Mouse (Mus musculus): Measurements from ENCODE around the gene Abcc8. TPM values are rescaled to one million over a fixed set of nuclear protein-coding genes. Genes with fewer than 3 reads are reported as not detected.

Abcc8 gene
- polyA plus RNA-seq, 1 experiment, result 57.1 TPM

DNA sequence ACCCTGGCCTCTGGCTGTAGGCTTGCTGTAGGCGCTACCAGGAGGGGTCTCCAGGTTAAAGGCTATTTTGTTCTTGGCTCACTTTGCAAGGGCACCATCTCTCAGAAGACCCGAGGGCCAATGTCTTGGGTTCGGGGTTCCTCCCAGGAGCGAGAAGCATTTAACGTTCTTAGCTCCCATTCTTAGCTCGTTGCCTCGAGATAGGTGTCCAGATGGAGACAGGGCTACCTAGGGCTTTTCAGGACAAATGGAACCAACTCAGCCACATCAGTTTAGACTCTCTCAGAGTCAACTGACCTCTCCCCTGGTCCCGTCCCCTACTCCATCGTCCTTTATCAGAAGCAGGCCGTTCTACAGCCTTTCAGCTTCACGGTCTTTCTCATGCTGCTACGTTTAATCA is 47.6 kb downstream of the Abcc8 start:
- Histone ChIP-seq H3K27ac (ENCODE audit: insufficient read depth, low read length) (peak overlapping the region; percentile 98), H3K27me3 (ENCODE audit: control insufficient read depth, insufficient read depth, low read length) (no peaks in the 10 kb centered on the region), H3K4me3 (replicated peaks; ENCODE audit: insufficient read depth, low read depth, low read length) (no peak overlapping the region), H3K4me1 (ENCODE audit: control insufficient read depth, insufficient read depth, low read length) (peaks cover 48% of the 10 kb centered on the region)
- WGBS, result 50% methylated on average over 12 of the region's 12 CpGs
- TF ChIP-seq POLR2A (IDR thresholded peaks at IDR 0.05; ENCODE audit: borderline replicate concordance, insufficient read depth, low read length) (no peak), CTCF (IDR thresholded peaks at IDR 0.05; ENCODE audit: borderline replicate concordance, insufficient read depth, low read depth, low read length) (no peak)
- peak in 1 of 2 experiments; percentile 56 for DNase-seq

DNA sequence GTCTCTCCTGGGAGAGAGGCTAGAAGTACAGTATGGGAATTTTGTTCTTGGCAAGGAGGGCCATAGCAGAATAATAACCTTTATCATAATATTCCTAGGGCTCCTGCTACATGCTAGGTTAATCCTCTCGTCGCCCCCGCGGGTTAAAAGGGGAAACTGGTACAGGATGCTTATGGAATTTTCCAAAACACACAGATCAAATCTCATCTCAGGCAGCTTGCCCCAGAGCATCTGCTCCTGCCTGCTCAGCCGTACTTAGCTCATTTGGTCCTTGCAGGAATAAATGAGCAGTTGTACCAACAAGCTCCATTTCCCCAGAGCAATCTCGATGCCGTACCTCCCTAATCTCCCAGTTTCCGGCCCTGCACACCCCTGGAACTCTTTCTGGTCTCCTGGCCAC is 48.0 kb downstream of the Abcc8 start:
- peaks cover 51% of the 10 kb centered on the region for H3K4me1 ChIP-seq (ENCODE audit: control insufficient read depth, insufficient read depth, low read length)
- DNase-seq, result peak; percentile 82 to 88
- TF ChIP-seq CTCF (IDR thresholded peaks at IDR 0.05; ENCODE audit: borderline replicate concordance, insufficient read depth, low read depth, low read length) (no peak), POLR2A (IDR thresholded peaks at IDR 0.05; ENCODE audit: borderline replicate concordance, insufficient read depth, low read length) (peak; percentile 49; the same call in 1 of the 2 replicates)
- H3K27me3 ChIP-seq (ENCODE audit: control insufficient read depth, insufficient read depth, low read length), result no peaks in the 10 kb centered on the region
- no peak overlapping the region for H3K4me3 ChIP-seq (replicated peaks; ENCODE audit: insufficient read depth, low read depth, low read length)
- WGBS, result 6% methylated on average over 8 of the region's 8 CpGs
- H3K27ac ChIP-seq (ENCODE audit: insufficient read depth, low read length), result peak overlapping the region; percentile 98

DNA sequence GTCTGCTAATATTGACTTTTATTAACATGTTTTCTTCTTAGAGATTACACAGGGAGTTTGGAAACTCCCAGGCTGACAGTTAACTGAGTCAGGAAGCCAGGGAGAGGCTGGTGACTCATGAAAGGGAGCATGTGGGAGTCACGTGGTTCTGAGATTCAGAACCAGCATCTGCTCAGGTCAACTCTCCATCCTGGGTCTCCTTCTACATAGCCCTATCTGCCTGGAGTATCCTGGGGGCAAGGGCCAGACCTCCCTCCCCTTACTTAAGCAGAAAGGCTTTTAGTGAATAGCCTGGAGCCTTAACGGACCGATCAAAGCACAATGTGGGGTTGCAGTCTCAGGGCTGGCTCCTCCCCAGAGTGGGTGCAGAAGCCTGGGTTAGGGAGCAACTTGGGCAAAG is 48.6 kb downstream of the Abcc8 start:
- no peak overlapping the region for H3K4me3 ChIP-seq (replicated peaks; ENCODE audit: insufficient read depth, low read depth, low read length)
- H3K27ac ChIP-seq (ENCODE audit: insufficient read depth, low read length), result peak overlapping the region; percentile 98
- no peak for TF ChIP-seq POLR2A (IDR thresholded peaks at IDR 0.05; ENCODE audit: borderline replicate concordance, insufficient read depth, low read length)
- TF ChIP-seq CTCF (IDR thresholded peaks at IDR 0.05; ENCODE audit: borderline replicate concordance, insufficient read depth, low read depth, low read length), result no peak
- peaks cover 55% of the 10 kb centered on the region for H3K4me1 ChIP-seq (ENCODE audit: control insufficient read depth, insufficient read depth, low read length)
- WGBS, result 10% methylated on average over 3 of the region's 3 CpGs
- no peaks in the 10 kb centered on the region for H3K27me3 ChIP-seq (ENCODE audit: control insufficient read depth, insufficient read depth, low read length)
- peak; percentile 73 to 83 for DNase-seq

DNA sequence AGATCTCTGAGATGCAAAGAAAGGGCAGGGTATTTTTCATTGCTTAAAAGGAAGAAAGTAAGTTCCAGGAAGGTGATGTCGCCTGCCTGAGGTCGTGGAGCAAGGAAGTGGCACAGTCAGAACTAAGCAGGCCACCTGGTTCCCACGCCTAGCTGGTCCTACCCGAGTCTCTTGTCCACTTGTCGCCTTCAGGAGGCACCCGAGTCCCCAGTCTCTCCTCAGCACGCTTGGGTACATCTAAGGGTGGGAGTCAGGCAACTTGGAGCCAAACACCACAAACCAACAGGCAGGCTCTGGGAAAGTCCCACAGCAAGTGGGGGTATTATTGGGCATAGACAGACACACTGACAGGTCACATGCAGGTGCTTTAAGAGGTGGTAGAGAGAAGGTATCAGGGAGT is 49.1 kb downstream of the Abcc8 start:
- Histone ChIP-seq H3K4me3 (replicated peaks; ENCODE audit: insufficient read depth, low read depth, low read length) (no peak overlapping the region), H3K4me1 (ENCODE audit: control insufficient read depth, insufficient read depth, low read length) (peaks cover 55% of the 10 kb centered on the region), H3K27me3 (ENCODE audit: control insufficient read depth, insufficient read depth, low read length) (no peaks in the 10 kb centered on the region), H3K27ac (ENCODE audit: insufficient read depth, low read length) (peak overlapping the region; percentile 98)
- no peak for TF ChIP-seq CTCF (IDR thresholded peaks at IDR 0.05; ENCODE audit: borderline replicate concordance, insufficient read depth, low read depth, low read length)
- no peak for TF ChIP-seq POLR2A (IDR thresholded peaks at IDR 0.05; ENCODE audit: borderline replicate concordance, insufficient read depth, low read length)
- DNase-seq, result peak in 1 of 2 experiments; percentile 42
- WGBS, result 59% methylated on average over 7 of the region's 7 CpGs

DNA sequence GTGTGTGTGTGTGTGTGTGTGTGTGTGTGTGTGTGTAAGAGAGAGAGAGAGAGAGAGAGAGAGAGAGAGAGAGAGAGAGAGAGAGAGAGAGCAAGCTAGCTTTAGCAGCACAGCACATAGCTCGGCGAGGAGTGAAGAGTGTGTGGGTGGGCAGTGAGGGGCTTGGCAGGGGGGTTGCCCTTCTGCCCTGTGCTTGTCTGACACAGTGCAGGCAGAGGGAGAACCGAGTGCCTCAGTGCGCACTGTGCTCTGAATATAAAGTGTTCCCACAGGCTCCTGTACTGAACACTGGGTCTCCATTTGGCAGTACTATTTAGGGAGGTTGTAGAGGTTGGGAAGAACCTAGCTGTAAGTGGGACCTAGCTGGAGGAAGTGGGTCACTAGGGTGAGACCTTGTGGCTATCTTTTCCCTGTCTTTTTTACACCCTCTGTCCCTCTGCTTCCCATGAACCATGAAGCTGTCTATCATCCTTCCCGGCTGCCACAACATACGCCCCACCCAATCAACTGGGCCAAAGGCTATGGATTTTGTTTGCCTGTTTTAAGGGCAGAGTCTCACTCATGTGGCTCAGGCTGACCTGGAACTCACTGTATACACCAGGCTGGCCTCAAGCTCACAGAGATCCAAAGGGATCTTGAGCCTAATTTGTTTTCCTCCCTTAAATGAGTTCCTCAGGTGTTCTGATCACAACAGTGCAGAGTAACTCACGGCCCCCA is 50.2 kb downstream of the Abcc8 start:
- WGBS, result 64% methylated on average over 7 of the region's 7 CpGs
- H3K4me1 ChIP-seq (ENCODE audit: control insufficient read depth, insufficient read depth, low read length), result peaks cover 61% of the 10 kb centered on the region
- H3K4me3 ChIP-seq (replicated peaks; ENCODE audit: insufficient read depth, low read depth, low read length), result no peak overlapping the region
- TF ChIP-seq CTCF (IDR thresholded peaks at IDR 0.05; ENCODE audit: borderline replicate concordance, insufficient read depth, low read depth, low read length), result no peak
- no peak for TF ChIP-seq POLR2A (IDR thresholded peaks at IDR 0.05; ENCODE audit: borderline replicate concordance, insufficient read depth, low read length)
- H3K27me3 ChIP-seq (ENCODE audit: control insufficient read depth, insufficient read depth, low read length), result no peaks in the 10 kb centered on the region
- no peak for DNase-seq
- no peak overlapping the region for H3K27ac ChIP-seq (ENCODE audit: insufficient read depth, low read length)

DNA sequence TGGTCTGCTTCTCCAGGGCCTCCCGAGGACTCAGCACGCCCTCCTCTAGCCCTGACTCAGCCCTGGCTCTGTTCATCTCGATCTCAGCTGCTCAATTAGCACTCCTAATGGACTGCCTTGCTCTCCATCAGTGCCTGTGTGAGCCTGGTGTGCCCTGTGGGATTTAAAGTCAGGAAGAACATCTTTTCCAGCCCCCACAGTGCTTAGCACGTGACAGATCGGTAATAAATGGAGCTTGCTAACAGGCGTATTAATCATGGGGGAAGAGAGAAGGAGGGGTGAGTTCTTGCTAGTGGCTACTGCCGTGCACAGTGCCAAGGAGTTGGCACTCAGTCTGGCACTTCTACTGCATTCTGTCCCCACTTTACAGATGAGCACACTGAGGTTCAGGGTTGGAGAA is 51.6 kb downstream of the Abcc8 start:
- no peak overlapping the region for H3K4me3 ChIP-seq (replicated peaks; ENCODE audit: insufficient read depth, low read depth, low read length)
- 29% methylated on average over 7 of the region's 7 CpGs for WGBS
- DNase-seq, result no peak
- TF ChIP-seq CTCF (IDR thresholded peaks at IDR 0.05; ENCODE audit: borderline replicate concordance, insufficient read depth, low read depth, low read length) (no peak), POLR2A (IDR thresholded peaks at IDR 0.05; ENCODE audit: borderline replicate concordance, insufficient read depth, low read length) (no peak)
- H3K27ac ChIP-seq (ENCODE audit: insufficient read depth, low read length), result no peak overlapping the region
- H3K4me1 ChIP-seq (ENCODE audit: control insufficient read depth, insufficient read depth, low read length), result peaks cover 67% of the 10 kb centered on the region
- H3K27me3 ChIP-seq (ENCODE audit: control insufficient read depth, insufficient read depth, low read length), result no peaks in the 10 kb centered on the region

DNA sequence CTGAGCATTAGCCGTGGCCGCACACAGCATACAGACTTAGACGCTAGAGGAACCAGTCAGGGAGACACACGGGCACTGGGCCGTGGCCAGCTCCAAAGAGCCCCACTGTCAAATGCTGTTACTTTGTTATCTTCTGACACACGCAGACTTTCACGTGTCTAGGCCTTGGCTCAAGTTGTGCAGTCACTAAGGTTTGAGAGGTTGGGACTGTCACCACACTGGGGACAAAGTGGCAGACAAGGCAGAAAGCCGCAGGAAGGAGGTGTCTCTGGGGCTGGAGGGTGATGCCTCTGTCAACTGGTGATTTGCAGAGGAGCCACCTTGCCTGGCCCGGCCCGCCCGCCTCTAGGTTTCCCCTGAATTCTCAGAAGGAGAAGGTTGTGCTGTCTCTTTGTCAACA is 54.5 kb downstream of the Abcc8 start:
- H3K4me3 ChIP-seq (replicated peaks; ENCODE audit: insufficient read depth, low read depth, low read length), result no peak overlapping the region
- H3K27ac ChIP-seq (ENCODE audit: insufficient read depth, low read length), result no peak overlapping the region
- WGBS, result 61% methylated on average over 11 of the region's 11 CpGs
- DNase-seq, result no peak
- H3K27me3 ChIP-seq (ENCODE audit: control insufficient read depth, insufficient read depth, low read length), result no peaks in the 10 kb centered on the region
- TF ChIP-seq POLR2A (IDR thresholded peaks at IDR 0.05; ENCODE audit: borderline replicate concordance, insufficient read depth, low read length) (no peak), CTCF (IDR thresholded peaks at IDR 0.05; ENCODE audit: borderline replicate concordance, insufficient read depth, low read depth, low read length) (no peak)
- H3K4me1 ChIP-seq (ENCODE audit: control insufficient read depth, insufficient read depth, low read length), result peaks cover 40% of the 10 kb centered on the region

DNA sequence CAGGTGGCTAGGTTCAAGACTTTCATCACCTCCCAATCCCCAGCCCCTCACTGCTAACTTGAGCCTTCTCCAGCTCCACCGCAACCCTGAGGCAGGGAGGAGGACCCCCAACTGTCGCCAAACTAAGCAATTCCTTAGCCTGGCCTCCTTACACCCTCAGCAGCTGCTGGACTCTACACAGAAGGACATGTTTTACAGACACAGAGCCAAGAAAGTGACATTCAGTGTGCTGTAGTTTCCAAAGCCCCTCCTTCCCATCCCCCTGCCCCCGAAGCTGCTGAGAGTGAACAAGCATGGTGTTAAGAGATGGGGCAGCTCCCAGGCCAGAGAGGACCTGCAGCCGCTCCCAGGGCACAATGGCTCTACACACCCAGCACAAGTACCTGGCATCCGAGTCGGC is 55.4 kb downstream of the Abcc8 start:
- Histone ChIP-seq H3K4me3 (replicated peaks; ENCODE audit: insufficient read depth, low read depth, low read length) (no peak overlapping the region), H3K4me1 (ENCODE audit: control insufficient read depth, insufficient read depth, low read length) (peaks cover 36% of the 10 kb centered on the region), H3K27me3 (ENCODE audit: control insufficient read depth, insufficient read depth, low read length) (no peaks in the 10 kb centered on the region), H3K27ac (ENCODE audit: insufficient read depth, low read length) (no peak overlapping the region)
- 70% methylated on average over 6 of the region's 6 CpGs for WGBS
- TF ChIP-seq POLR2A (IDR thresholded peaks at IDR 0.05; ENCODE audit: borderline replicate concordance, insufficient read depth, low read length), result no peak
- no peak for TF ChIP-seq CTCF (IDR thresholded peaks at IDR 0.05; ENCODE audit: borderline replicate concordance, insufficient read depth, low read depth, low read length)
- no peak for DNase-seq

Data from cerebellum, adult 2 months (tissue).